ENCODE assay signal across 12 mouse cellular contexts in the genomic region with DNA sequence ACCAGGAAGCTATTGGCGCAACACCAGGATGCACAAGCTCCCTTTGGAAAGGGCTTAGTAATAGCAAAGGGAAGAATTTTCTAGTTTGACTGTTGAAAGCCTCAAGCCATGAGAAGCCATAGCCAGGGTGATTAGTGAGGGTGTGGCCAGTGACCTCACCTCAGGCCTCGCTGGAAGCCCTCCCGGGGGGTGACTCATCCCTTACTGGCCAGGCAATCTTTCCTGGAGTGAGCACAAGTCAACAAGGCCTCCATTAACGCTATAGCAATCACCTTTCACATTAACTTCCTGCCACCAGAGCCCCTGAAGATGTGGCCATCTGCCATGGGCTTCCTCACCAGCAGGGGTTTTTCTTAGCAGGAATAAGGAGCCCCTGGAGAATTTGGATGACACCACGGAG. TPM values are rescaled to one million over a fixed set of nuclear protein-coding genes. Genes with fewer than 3 reads are reported as not detected.
DNase-seq lines count a peak whose midpoint lies in the region; ATAC-seq and TF ChIP-seq lines count a peak whose summit lies in the region.
"Had no signal": no experiment of that assay in that cellular context is flagged by ENCODE, and none has a peak within 500 bp of the region (broad histone marks: within the 10 kb centered on the region; RNA-seq: fewer than 3 reads in every experiment).

No protein-coding gene starts in this region.

- intact Hi-C loops in gastrocnemius, postnatal 14 days (cut with DNase I; ENCODE audit: low total_unique reads) = no loop called here

- no peak overlapping the region; the same call in 1 of the 2 replicates for H3K4me2 ChIP-seq in intestine, postnatal 0 days (replicated peaks; ENCODE audit: low read depth)
- H3K4me2 ChIP-seq: forebrain, embryonic 12.5 days; limb, embryonic 15.5 days had no signal

- peak; percentile 92 for DNase-seq in 416B (ENCODE audit: low read depth)
- peak; percentile 86 for DNase-seq in Muller cell, postnatal 12 days (ENCODE audit: inconsistent ontology term)
- peak; percentile 73 for DNase-seq in gastrocnemius, postnatal 14 days
- DNase-seq in layer of hippocampus, adult 2 months (ENCODE audit: low spot score in 2 of 2) = no peak
- no peak for DNase-seq in layer of hippocampus, adult 18-20 months (ENCODE audit: low spot score in 2 of 2)
- DNase-seq in embryo, embryonic 10 days (ENCODE audit: low spot score) = no peak
- DNase-seq: kidney, adult 9 months; midbrain, embryonic 14.5 days; thymus, adult 18-20 months had no signal

- TF ChIP-seq CTCF in intestine, postnatal 0 days (IDR thresholded peaks at IDR 0.05; ENCODE audit: low read depth) = no peak
- no peak for TF ChIP-seq CTCF in layer of hippocampus, adult 2 months (conservative IDR thresholded peaks at IDR 0.05)

- H3K9me3 ChIP-seq in intestine, postnatal 0 days (ENCODE audit: control insufficient read depth) = no peaks in the 10 kb centered on the region; the same call in 1 of the 2 replicates
- H3K9me3 ChIP-seq: limb, embryonic 15.5 days had no signal

- no peaks in the 10 kb centered on the region for H3K36me3 ChIP-seq in intestine, postnatal 0 days (ENCODE audit: control insufficient read depth, insufficient read depth)
- H3K36me3 ChIP-seq: forebrain, embryonic 12.5 days; limb, embryonic 15.5 days had no signal

- peak overlapping the region; percentile 35; the same call in 1 of the 2 replicates for H3K27ac ChIP-seq in intestine, postnatal 0 days (ENCODE audit: low read depth, low read length)
- no peak overlapping the region for H3K27ac ChIP-seq in layer of hippocampus, adult 2 months
- H3K27ac ChIP-seq: forebrain, embryonic 12.5 days; limb, embryonic 15.5 days had no signal

- ATAC-seq in intestine, postnatal 0 days = peak; percentile 84

- WGBS in intestine, postnatal 0 days = 33% methylated on average over 5 of the region's 5 CpGs

- H3K4me1 ChIP-seq in intestine, postnatal 0 days (replicated peaks; ENCODE audit: control insufficient read depth, insufficient read depth, low read length) = 0 out of 2 replicates have a peak, but pooled peaks cover 4% of the 10 kb centered on the region
- H3K4me1 ChIP-seq: forebrain, embryonic 12.5 days had no signal

- H3K4me3 ChIP-seq in intestine, postnatal 0 days (ENCODE audit: low read depth, low read length) = no peak overlapping the region
- no peak overlapping the region for H3K4me3 ChIP-seq in layer of hippocampus, adult 2 months
- H3K4me3 ChIP-seq: forebrain, embryonic 12.5 days; limb, embryonic 15.5 days had no signal

- no peaks in the 10 kb centered on the region for H3K27me3 ChIP-seq in intestine, postnatal 0 days (replicated peaks; ENCODE audit: control insufficient read depth, insufficient read depth, low read length)
- H3K27me3 ChIP-seq: forebrain, embryonic 12.5 days; limb, embryonic 15.5 days had no signal

- no peak overlapping the region for H3K9ac ChIP-seq in intestine, postnatal 0 days (ENCODE audit: low read depth, low read length)
- H3K9ac ChIP-seq: forebrain, embryonic 12.5 days; limb, embryonic 15.5 days had no signal

RNA-seq across cellular contexts. Expression of gene Cd164, which starts 45.9 kb away (rescaled TPM):
- total RNA-seq in gastrocnemius, postnatal 14 days (2021) = 100 to 1,000 TPM; 126 to 138 TPM
- 181 and 189 TPM in 2 replicates for polyA plus RNA-seq in intestine, postnatal 0 days (2015; fragmentation: Nextera tagmentation; extraction: Ambion mirVana)
- total RNA-seq in layer of hippocampus, adult 2 months (2021) = 10 to 100 TPM; 56.8 to 67.2 TPM
- 10 to 100 TPM; 60.7 to 68.2 TPM for total RNA-seq in layer of hippocampus, adult 18-20 months (2021)

Comparison
In these comparisons a context has a peak if more than half of its experiments do, and no peak if none do; other contexts are left out.
1. DNase-seq: peak in 416B (single experiment), Muller cell, postnatal 12 days (single experiment) and gastrocnemius, postnatal 14 days (single experiment); none in layer of hippocampus, adult 2 months (0 of 2), layer of hippocampus, adult 18-20 months (0 of 2) and embryo, embryonic 10 days (single experiment).